Mouse (Mus musculus) cerebellum, adult 2 months (tissue): Measurements from ENCODE around the gene Pnpla6.

Source experiments
- CTCF ChIP-seq: fragments of 200-500 bp; IDR thresholded peaks from 2 replicates; pipeline ENCODE4 v1.5.1; 2011; ENCODE audit warnings: low read depth, mild to moderate bottlenecking, control low read depth, low read length, moderate library complexity, borderline replicate concordance; ENCODE audit not compliant: insufficient read depth
- POLR2A ChIP-seq: fragments of 200-500 bp; IDR thresholded peaks from 2 replicates; pipeline ENCODE4 v1.6.1; 2011; ENCODE audit warnings: low read length, control low read depth, borderline replicate concordance; ENCODE audit not compliant: insufficient read depth

GRCm38 (mm10) chr8:3536053-3536841 lies 21.1 kb downstream of the Pnpla6 start:
- no peak for TF ChIP-seq POLR2A
- TF ChIP-seq CTCF, result no peak
